Mouse (Mus musculus): ENCODE measurements around the gene Agbl3.
A peak's percentile ranks its signal among the peaks of the same experiment; 100 is the strongest.

Agbl3 gene

GRCm38 (mm10) chr6:34907696-34908260 is 127.5 kb downstream of the Agbl3 start:
- peak; percentile 65 for DNase-seq
